Mouse (Mus musculus) frontal cortex, adult 2 months (tissue): ENCODE data around the gene Tasp1. TPM values are rescaled to one million over a fixed set of nuclear protein-coding genes. Genes with fewer than 3 reads are reported as not detected.
"Not testable (repeated sequence)": the region's sequence is repeated elsewhere in the genome, so short reads cannot be mapped to it uniquely, and the experiment has no call there.

Experiments
- DNase-seq, 2 experiments: peaks; one replicate each; pipeline ENCODE4 v3.0.0; 2022; ENCODE audit warnings: low spot score in 1 of 2; ENCODE audit errors: extremely low spot score in 1 of 2
- polyA plus RNA-seq: library from polyadenylated mRNA; depleted of rRNA; stranded (reverse); fragments of >200 nt; gene quantifications from 2 replicates; pipeline ENCODE4 v1.2.3, GENCODE M21; 2012

The Tasp1 gene
- polyA plus RNA-seq, 1 experiment = 20.3 TPM

DNA sequence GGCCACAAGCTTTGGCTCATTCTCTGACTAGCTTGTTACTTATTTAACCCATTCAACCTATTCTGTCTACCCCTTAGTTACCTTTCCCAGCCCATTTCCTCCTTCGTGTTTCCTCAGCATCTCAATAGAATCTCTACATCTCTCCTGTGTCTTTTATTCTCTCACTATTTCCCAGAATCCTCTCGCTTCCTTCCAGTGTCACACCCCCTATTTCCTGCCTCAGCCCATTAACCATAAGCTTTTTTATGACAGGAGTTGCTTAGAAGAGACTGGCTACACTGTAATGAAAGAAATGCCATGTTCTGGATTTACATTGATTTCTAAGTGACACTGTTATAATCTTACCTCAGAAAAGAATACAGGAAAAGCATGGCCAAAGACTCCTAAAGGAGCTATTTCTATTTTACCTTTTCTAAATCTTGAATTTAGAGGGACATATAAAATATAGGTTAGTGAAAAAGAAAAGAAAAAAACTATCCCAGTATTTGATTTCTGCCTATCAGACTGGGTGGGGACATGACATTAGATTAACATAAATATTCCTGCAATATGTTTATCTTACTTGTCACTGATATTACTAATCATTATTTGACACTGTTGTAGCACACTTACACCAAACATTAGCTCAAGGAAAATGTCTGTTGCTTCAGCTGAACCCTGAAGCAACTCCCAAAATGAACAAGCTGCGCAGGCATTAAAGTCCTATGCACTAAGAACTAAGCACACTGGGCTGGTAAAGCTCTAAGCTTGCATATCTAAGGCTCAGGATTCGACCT is 6.3 kb downstream of the Tasp1 start:
- no peak for DNase-seq

DNA sequence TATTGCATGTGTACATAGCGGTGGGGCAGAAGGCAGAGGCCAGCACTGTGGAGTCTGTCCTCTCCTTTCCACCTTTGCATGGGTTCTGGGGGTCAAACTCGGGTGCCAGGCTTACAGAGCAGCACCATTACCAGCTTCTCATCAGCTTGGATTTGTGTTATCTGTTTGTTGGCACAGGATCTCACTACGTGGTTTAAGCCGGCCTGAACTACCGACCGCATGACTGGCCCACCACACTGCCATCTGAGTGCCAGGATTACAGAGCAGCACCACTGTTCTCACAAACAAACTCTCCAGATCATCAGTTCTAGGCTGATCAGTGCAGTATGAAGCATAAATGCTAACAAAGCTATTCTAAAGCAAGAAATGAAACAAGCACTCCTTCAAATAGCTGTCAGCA is 8.5 kb downstream of the Tasp1 start:
- no peak for DNase-seq

DNA sequence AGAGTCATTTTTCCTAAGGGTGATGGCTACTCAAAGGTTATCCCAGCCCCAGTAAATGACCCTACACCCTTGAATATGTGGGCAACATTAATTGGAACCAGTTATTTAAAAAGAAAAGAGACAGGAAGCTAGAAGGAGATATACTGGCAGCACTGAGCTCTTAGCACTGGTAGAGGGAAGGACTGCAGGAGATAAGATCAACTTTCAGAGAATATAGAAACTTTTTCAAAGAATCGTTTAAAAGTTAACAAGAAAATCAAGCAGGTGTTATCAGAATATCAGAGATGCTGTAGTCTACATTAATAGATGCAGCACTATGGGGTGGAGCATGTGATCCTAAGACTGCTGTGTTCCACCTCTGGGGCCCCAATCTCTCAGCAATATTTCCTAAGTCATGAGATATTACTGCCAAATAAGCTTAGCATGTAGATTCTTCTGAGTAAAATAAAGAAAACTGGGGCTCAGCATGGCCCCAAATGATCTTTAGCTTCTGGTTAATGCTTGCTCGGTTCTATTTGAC is 14.9 kb downstream of the Tasp1 start:
- no peak for DNase-seq

DNA sequence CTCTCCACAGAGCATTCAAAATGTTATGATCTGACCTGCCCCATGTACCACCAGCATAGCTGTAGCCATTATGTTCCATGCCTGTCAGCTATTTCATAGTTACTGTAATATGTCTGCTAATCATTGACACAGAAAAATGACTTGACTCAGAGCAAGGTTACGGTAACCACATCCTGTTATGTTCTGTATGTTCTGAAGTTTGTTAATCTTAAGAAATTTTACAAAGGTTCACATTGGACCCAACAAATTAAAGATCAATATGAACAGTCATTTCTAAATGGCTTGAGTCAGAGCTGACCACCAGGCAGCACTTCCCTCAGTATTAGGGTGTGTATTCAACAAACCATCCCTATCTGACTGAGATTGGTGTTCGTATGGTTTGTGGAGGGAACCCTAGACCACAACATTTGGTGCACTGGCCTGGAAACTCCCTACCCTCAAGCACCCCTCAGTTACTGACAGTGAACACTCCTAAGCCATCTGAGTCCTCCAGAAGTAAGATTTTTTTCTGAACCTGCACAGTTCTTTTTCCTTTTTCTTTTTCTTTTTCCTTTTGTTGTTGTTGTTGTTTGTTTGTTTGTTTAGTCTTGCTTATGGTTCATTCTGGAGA is 24.0 kb downstream of the Tasp1 start:
- DNase-seq = no peak

DNA sequence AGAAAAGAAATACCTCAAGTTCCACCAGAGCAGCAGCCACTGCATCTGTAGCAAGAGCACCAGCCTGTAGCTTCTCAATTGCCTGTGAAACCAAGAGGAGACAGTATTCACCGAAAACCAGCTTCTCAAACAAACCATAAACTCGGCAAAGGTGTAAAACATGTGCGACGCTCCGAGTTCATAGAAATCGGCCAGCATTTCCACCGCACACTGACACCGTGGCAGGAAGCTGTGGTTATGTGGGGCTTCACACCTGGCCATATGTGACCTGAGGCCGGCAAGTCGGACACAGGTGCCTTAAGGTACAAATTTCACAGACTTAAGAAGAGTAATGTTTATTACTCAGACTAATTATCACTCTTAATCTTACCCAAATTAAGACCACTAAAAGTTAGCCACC is 24.5 kb downstream of the Tasp1 start:
- no peak for DNase-seq

DNA sequence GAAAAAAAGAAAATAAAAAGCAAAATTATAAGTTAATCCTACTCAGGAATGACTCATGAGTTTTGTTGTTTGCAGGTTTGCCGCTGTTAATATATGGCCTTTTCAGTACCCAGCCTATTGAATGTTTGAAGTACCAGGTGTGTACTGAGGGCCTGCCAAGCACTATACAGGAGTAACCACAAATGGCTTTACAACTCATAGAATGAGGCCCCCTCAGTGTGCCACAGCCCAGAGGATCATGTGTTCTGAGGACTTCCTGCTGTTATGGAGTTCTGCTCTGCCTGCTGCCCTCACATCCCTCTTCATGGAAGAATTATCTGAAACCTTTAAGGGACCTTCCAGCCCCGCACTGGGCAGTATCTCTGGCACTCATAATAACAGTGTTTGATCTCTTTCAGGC is 29.1 kb downstream of the Tasp1 start:
- DNase-seq = no peak

DNA sequence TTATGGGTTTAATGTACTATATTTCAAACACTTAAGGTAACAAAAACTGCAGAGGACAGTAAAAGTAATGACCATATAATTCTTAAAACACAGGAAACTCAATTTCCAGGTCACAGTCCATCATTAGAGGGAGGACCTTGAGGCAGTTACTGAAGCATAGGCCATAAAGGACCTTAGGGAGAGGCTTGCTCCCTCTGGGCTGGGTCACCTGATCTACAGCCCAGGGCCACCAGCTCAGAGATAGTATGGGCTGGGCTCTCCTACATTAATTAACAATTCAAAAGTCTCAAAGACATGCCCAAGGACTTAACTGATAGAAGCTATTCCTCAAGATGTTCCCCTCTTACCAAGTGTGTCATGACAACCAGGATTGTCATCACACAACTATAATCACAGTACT is 29.8 kb downstream of the Tasp1 start:
- no peak for DNase-seq

DNA sequence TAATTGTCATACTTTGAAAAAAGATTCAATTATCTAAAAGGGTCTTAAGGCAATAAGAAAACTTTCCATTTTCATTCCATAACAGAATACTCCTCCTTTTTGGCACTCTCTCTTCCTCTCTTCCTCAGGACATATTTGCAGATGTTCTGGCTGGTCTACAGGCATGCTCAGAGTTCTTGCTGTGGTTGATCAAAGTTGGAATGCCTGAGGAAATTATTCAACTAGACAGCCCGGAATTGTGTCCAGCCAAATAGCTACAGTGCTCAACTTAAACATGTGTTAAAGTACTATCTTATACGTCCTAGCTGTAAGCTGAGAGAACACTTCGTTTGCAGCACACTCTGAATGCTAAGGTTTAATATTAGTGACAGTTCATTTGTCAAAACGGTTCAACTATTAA is 41.7 kb downstream of the Tasp1 start:
- DNase-seq = no peak

DNA sequence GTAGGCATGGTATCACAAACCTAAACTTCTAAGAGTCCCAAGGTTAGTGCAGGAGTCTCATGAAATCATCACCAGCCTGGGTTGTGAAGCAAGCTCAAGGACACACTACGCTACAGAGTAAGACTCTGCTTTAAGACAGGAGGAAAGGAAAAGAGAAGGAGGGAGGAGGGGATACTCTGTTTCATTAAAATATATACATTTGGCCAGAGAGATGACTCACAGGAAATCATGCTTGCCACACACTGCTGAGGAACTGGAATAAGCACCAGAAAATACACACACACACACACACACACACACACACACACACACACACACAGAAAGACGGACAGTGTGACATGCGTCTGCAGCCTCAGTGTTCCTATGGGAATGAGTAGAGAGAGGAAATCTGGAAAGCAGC is 59.2 kb downstream of the Tasp1 start:
- no peak for DNase-seq

DNA sequence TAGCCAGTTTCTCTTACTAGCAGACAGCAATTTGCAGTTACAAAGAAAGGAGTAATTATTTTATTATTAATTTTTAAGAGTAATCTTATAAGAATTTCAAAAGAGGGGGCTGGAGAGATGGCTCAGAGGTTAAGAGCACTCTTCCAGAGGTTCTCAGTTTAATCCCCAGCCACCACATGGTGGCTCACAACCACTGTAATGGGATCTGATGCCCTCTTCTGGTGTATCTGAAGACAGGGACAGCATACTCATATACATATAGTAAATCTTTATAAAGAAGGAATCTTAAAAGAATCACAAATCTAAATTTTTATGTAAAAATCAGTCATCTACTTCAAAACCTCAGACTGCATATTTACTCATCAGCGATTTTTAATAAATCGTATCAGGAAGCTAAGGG is 68.4 kb downstream of the Tasp1 start:
- no peak for DNase-seq

DNA sequence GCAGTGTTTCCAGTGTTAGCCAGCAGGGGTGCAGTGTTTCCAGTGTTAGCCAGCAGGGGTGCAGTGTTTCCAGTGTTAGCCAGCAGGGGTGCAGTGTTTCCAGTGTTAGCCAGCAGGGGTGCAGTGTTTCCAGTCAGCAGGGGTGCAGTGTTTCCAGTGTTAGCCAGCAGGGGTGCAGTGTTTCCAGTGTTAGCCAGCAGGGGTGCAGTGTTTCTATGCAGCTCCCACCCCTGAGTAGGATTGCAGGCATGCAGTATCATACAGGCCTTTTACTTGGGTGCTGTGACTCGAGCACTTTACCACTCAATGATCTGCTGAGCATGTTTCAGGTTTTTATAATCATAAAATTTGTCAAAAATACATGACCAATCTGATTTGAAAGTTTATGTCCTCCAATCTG is 76.7 kb downstream of the Tasp1 start:
- not testable (repeated sequence) for DNase-seq

DNA sequence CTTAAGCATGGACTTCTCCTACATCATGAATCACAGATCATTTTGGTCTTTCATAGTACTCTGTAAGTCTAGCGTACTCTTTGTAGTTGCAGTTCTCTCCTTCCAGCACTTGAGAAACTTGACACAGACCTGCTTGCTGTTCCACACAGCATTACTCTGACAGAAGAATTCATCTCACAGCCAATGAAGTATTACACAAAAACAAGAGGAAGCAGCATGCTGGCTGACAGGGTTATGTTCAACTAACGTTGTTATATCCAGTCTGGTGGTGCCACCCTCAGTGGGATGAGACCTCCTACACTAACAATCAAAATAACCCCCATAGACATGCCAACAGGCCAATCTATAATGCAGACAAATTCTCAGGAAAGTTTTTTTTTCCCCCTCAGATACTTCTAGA is 99.2 kb downstream of the Tasp1 start:
- DNase-seq = no peak

DNA sequence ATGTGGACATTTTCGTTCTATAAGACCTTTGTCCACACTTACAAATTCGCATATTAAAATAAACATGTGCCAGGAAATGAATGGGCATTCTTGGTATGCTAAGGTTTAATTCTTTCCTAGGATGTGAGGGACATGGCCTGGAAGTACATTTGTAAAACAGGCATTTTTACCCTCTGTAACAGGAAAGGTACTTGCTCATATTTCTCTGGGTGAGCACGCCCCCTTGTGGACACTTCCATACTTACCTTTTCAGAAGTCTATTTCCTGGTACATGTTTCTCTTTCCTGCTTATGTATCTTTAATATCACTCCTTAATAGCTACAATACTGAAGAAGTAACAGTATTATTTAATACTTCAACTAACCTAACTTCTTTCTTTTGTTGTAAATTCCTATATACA is 100.3 kb downstream of the Tasp1 start:
- DNase-seq = peak in 1 of 2 experiments; percentile 70

DNA sequence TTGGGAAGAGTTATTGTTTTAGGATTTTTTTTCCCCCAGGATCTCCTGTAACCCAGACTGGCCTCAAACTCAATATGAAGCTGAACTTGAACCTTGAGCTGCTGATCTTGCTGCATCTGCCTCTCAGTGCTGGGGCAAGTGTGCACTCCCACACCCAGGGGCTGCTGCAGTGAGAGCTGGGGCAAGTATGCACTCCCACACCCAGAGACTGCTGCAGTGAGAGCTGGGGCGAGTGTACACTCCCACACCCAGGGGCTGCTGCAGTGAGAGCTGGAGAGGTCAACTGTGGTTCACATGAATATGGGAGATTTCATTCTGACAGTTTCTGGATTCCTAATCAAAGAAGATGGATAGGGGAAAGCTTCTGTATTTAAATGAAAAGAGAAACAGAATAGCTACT is 117.8 kb downstream of the Tasp1 start:
- DNase-seq = no peak

DNA sequence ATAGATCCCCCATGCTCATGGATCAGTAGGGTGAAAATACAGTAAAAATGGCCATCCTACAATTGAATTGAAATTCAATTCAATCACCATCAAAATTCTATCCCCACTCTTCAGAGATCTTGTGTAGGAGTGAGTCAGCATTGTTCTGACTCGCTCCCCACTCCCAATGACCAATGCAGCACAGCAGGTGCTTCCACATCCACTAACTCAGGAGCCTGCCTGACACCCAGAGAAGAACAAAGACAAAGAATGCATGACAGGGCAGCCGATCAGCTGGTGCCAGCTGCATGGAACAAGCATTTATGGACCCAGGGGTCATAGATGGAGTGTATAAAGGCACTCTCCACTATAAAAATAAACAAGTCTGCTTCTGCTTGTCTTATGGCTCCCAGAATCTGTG is 129.0 kb downstream of the Tasp1 start:
- no peak for DNase-seq

DNA sequence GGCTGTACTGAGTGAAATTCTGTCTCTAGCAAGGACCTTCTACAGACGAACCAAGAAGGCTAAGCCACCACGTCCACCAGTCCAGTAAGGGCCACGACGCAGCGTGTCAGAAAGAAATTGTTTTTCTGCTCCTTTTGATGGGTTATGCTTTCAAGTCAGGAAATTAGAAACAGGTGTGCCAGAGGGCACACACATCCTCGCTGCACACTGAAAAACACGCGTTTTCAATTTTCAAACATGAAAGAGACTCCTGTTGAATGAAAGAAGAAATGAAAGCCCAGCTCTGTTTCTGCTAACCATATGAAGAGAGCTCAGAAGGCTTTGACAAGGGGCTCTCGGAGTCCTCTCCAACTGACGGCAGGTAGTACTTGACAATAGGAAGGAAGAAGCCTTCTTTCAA is 132.0 kb downstream of the Tasp1 start:
- no peak for DNase-seq

DNA sequence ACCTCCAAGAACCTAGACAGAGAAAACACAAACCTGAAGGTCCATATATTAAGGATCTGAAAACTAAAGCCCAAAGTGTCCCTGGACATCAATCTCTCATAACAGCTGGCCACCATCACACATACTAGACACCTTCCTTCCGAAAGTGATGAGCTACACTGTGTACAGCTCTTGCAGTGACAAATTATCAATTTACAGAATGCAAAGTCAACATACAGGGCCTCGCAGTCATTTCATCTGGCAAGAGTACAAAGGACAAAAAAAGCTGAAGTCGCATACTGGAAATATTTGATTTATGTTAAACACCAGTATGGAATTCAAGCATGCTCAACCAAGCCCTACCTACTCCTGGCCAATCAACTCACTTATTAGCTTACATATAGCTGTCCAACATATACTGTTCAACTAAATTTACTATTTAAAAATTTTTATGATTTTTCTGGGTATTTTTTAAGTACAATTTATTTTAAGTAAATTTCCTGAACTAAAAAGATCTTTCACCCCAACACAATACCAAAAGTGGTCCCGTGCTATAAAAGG is 132.5 kb downstream of the Tasp1 start:
- DNase-seq = no peak

DNA sequence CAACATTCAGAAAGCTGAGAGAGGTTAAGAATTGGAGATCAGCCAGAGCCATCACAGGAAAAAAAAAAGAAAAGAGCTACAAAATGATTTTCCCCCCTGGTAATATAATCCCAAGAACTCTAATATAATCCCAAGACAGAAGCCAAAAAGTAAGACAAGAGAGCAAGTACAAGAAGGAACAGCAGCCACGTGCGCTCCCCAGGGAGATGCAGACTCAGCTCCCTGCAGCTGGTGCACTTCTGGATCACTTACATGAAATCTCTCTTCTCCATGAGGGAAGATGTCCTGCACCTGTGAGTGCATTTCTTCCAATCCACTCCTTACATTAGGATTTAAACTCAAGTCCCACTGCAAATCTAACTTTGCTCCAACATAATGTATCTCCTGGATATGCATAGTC is 134.4 kb downstream of the Tasp1 start:
- no peak for DNase-seq

DNA sequence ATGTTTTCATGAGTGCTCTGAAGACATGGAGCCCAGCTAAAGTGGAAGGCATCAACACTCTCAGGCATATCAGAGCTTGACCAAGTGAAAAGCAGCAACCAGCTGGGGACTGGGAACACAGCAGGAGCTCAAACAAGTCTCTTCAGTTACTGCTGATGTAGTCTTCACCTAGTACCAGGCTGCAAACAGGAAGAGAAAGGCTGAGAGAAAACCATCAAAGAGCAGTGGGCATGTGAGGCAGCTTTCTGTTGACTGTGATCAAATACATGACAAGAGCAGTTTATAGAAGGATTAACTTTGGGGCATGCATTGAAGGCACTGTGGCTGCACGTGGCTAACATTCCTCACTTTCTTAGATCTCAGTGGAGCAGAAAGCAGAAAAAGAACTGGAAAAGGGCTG is 141.7 kb downstream of the Tasp1 start:
- DNase-seq = no peak

DNA sequence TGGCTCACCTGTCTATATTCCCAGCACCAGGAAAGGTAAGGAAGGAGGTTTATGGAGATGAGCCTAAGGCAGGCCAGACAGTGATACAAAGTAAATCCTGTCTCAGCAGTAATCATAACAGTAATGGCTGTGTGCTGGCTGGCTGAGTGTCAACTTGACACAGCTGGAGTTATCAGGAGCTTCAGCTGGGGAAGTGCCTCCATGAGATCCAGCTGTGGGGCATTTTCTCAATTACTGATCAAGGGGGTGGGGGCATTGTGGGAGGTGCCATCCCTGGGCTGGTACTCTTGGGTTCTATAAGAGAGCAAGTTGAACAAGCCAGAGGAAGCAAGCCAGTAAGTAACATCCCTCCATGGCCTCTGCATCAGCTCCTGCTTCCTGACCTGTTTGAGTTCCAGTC is 145.2 kb downstream of the Tasp1 start:
- DNase-seq = not testable (repeated sequence)

DNA sequence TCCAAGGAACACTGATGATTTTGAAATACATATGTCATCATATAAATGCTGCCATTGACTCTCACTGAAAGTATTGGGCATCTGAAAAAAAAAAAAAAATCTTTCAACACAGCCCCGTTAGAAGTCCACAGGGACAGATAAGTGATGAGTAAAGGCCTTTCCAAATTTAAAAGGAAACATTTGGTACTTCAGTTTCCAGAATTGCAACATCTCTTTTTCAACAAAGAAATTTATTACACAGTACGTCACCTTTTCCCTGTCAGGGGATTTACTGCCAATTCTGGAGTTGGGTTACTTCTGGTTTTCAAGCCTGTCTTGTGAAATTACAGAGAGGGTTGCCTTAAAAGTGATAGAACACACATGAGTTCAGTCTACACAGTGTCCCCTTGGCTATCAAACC is 146.8 kb downstream of the Tasp1 start:
- no peak for DNase-seq
